Comparison of ENCODE assay signal across 26 mouse cellular contexts in genomic region chr12:83989378-83989777, GRCm38 (mm10). TPM values are rescaled to one million over a fixed set of nuclear protein-coding genes. Genes with fewer than 3 reads are reported as not detected.
DNase-seq lines count a peak whose midpoint lies in the region; ATAC-seq and TF ChIP-seq lines count a peak whose summit lies in the region.
"Had no signal": no experiment of that assay in that cellular context is flagged by ENCODE, and none has a peak within 500 bp of the region (broad histone marks: within the 10 kb centered on the region; RNA-seq: fewer than 3 reads in every experiment).

No protein-coding gene starts in this region.

- TF ChIP-seq EP300 in heart, postnatal 0 days (IDR thresholded peaks at IDR 0.05; ENCODE audit: low read depth) = no peak
- no peak for TF ChIP-seq EP300 in liver, postnatal 0 days (IDR thresholded peaks at IDR 0.05; ENCODE audit: low read depth)

- TF ChIP-seq CTCF in heart, postnatal 0 days (IDR thresholded peaks at IDR 0.05; ENCODE audit: low read depth) = no peak
- peak; percentile 20; the same call in 1 of the 2 replicates for TF ChIP-seq CTCF in liver, postnatal 0 days (IDR thresholded peaks at IDR 0.05; ENCODE audit: low read depth)

- H3K9ac ChIP-seq in heart, postnatal 0 days (replicated peaks; ENCODE audit: low read depth, low read length) = no peak overlapping the region
- H3K9ac ChIP-seq in liver, postnatal 0 days (replicated peaks) = no peak overlapping the region
- H3K9ac ChIP-seq in liver, embryonic 11.5 days (ENCODE audit: low read depth, low read length) = no peak overlapping the region
- H3K9ac ChIP-seq: embryonic facial prominence, embryonic 15.5 days; neural tube, embryonic 12.5 days had no signal

- no peak for ATAC-seq in heart, postnatal 0 days (ENCODE audit: insufficient read depth, low read depth)
- no peak for ATAC-seq in liver, postnatal 0 days
- ATAC-seq in liver, embryonic 11.5 days (replicated peaks; ENCODE audit: low FRiP score) = no peak
- ATAC-seq: CD4-positive, CD25-positive, alpha-beta regulatory T cell, adult 4 months; forebrain, embryonic 16.5 days; hindbrain, postnatal 0 days had no signal

- peaks cover 22% of the 10 kb centered on the region for H3K36me3 ChIP-seq in heart, postnatal 0 days (replicated peaks; ENCODE audit: control insufficient read depth, insufficient read depth, low read length)
- 0 out of 2 replicates have a peak, but pooled peaks cover 4% of the 10 kb centered on the region for H3K36me3 ChIP-seq in liver, postnatal 0 days (replicated peaks; ENCODE audit: insufficient read depth, low read length)
- no peaks in the 10 kb centered on the region for H3K36me3 ChIP-seq in liver, embryonic 11.5 days (ENCODE audit: control insufficient read depth, insufficient read depth, low read length)

- no peaks in the 10 kb centered on the region for H3K9me3 ChIP-seq in heart, postnatal 0 days (replicated peaks; ENCODE audit: control insufficient read depth, low read length)
- no peaks in the 10 kb centered on the region; the same call in 1 of the 2 replicates for H3K9me3 ChIP-seq in liver, postnatal 0 days (ENCODE audit: low read length)
- no peaks in the 10 kb centered on the region for H3K9me3 ChIP-seq in liver, embryonic 11.5 days (ENCODE audit: control insufficient read depth, low read length)
- H3K9me3 ChIP-seq: embryonic facial prominence, embryonic 15.5 days; liver, embryonic 13.5 days; neural tube, embryonic 12.5 days had no signal

- peak overlapping the region; percentile 69; the same call in 1 of the 2 replicates for H3K4me3 ChIP-seq in heart, postnatal 0 days (ENCODE audit: low read depth, low read length)
- no peak overlapping the region for H3K4me3 ChIP-seq in liver, postnatal 0 days (ENCODE audit: low read depth, low read length)
- H3K4me3 ChIP-seq in liver, embryonic 11.5 days (ENCODE audit: low read depth, low read length) = no peak overlapping the region
- H3K4me3 ChIP-seq: neural tube, embryonic 12.5 days had no signal

- DNase-seq in heart, postnatal 0 days (ENCODE audit: low spot score) = no peak
- DNase-seq in heart, adult 9 months (ENCODE audit: low spot score in 2 of 2) = no peak
- no peak for DNase-seq in liver, postnatal 0 days
- no peak for DNase-seq in liver, embryonic 11.5 days (ENCODE audit: low spot score)
- DNase-seq in A20 (ENCODE audit: low read depth, low spot score) = peak; percentile 16
- peak; percentile 30 for DNase-seq in ES-CJ7 (ENCODE audit: low read depth, low spot score)
- no peak for DNase-seq in adrenal gland, postnatal 25 days
- DNase-seq: cerebellum, adult 2 months; cerebellum, postnatal 36 days; heart, postnatal 36 days; kidney, adult 18-20 months; kidney, postnatal 10 days; liver, embryonic 13.5 days; thymus, postnatal 36 days had no signal

- peaks cover 22% of the 10 kb centered on the region for H3K4me1 ChIP-seq in heart, postnatal 0 days (ENCODE audit: control insufficient read depth, insufficient read depth)
- peaks cover 11% of the 10 kb centered on the region for H3K4me1 ChIP-seq in liver, postnatal 0 days (ENCODE audit: insufficient read depth)
- H3K4me1 ChIP-seq in liver, embryonic 11.5 days (replicated peaks; ENCODE audit: control insufficient read depth, insufficient read depth, low read length) = peaks cover 10% of the 10 kb centered on the region; the same call in 1 of the 2 replicates

- H3K27ac ChIP-seq in heart, postnatal 0 days (ENCODE audit: low read depth) = no peak overlapping the region
- no peak overlapping the region for H3K27ac ChIP-seq in liver, postnatal 0 days (ENCODE audit: low read depth)
- H3K27ac ChIP-seq in liver, embryonic 11.5 days (ENCODE audit: low read depth, low read length) = no peak overlapping the region
- H3K27ac ChIP-seq: embryonic facial prominence, embryonic 15.5 days; liver, embryonic 13.5 days; neural tube, embryonic 12.5 days had no signal

- 96% methylated on average over 4 of the region's 4 CpGs for WGBS in heart, postnatal 0 days
- WGBS in liver, postnatal 0 days (ENCODE audit: insufficient replicate concordance) = 85% methylated on average over 4 of the region's 4 CpGs
- 89% methylated on average over 4 of the region's 4 CpGs for WGBS in liver, embryonic 11.5 days

- H3K4me2 ChIP-seq in heart, postnatal 0 days (ENCODE audit: low read depth, low read length) = peak overlapping the region; percentile 75
- H3K4me2 ChIP-seq in liver, postnatal 0 days (ENCODE audit: low read depth, low read length) = no peak overlapping the region
- no peak overlapping the region for H3K4me2 ChIP-seq in liver, embryonic 11.5 days

- H3K27me3 ChIP-seq in heart, postnatal 0 days (ENCODE audit: control insufficient read depth, insufficient read depth, low read length) = no peaks in the 10 kb centered on the region
- H3K27me3 ChIP-seq in liver, postnatal 0 days (ENCODE audit: insufficient read depth, low read length) = no peaks in the 10 kb centered on the region
- H3K27me3 ChIP-seq in liver, embryonic 11.5 days (replicated peaks; ENCODE audit: control insufficient read depth, insufficient read depth, low read length) = no peaks in the 10 kb centered on the region
- H3K27me3 ChIP-seq: embryonic facial prominence, embryonic 15.5 days; liver, embryonic 13.5 days; neural tube, embryonic 12.5 days had no signal

RNA-seq across cellular contexts. Expression of gene Acot2, which starts 1.7 kb away (rescaled TPM):
- total RNA-seq in heart, postnatal 0 days (2014; rRNA removed; ENCODE audit: low replicate concordance) = 158 and 228 TPM in 2 replicates
- polyA plus RNA-seq in heart, postnatal 0 days (2015; fragmentation: Nextera tagmentation; extraction: Ambion mirVana) = 300 and 309 TPM in 2 replicates
- polyA plus RNA-seq in liver, postnatal 0 days (2015; fragmentation: Nextera tagmentation; extraction: Ambion mirVana) = 32.8 and 39.4 TPM in 2 replicates
- 22.5 and 22.6 TPM in 2 replicates for polyA plus RNA-seq in liver, embryonic 11.5 days (2014; fragmentation: Nextera tagmentation; extraction: Ambion mirVana)
- 15.2 and 17.1 TPM in 2 replicates for total RNA-seq in adrenal gland, postnatal 25 days (2021)

RNA-seq across cellular contexts. Expression of gene Heatr4, which starts 4.7 kb away (rescaled TPM):
- total RNA-seq in heart, postnatal 0 days (2014; rRNA removed; ENCODE audit: low replicate concordance) = not detected in 2 replicates
- 0.04 TPM in 1 of 2 replicates, not detected in the other for polyA plus RNA-seq in heart, postnatal 0 days (2015; fragmentation: Nextera tagmentation; extraction: Ambion mirVana)
- not detected in 2 replicates for polyA plus RNA-seq in liver, postnatal 0 days (2015; fragmentation: Nextera tagmentation; extraction: Ambion mirVana)
- not detected in 2 replicates for polyA plus RNA-seq in liver, embryonic 11.5 days (2014; fragmentation: Nextera tagmentation; extraction: Ambion mirVana)
- not detected in 2 replicates for total RNA-seq in adrenal gland, postnatal 25 days (2021)
- total RNA-seq: adrenal gland, adult 18-20 months; heart, postnatal 36 days; left cerebral cortex, adult 8-10 months; megakaryocyte-erythroid progenitor cell, adult 5-6 weeks; monocyte, adult 5-6 weeks had no signal
- polyA plus RNA-seq: CD4-positive, CD25-positive, alpha-beta regulatory T cell, adult 4 months; embryonic facial prominence, embryonic 15.5 days; forebrain, embryonic 16.5 days; gonadal fat pad, adult 2 months; hindbrain, postnatal 0 days; limb, embryonic 11.5 days; liver, embryonic 13.5 days; lung, embryonic 16.5 days; neural tube, embryonic 12.5 days had no signal

RNA-seq across cellular contexts. Expression of gene Acot1, which starts 19.9 kb away (rescaled TPM):
- 71.5 and 122 TPM in 2 replicates for total RNA-seq in heart, postnatal 0 days (2014; rRNA removed; ENCODE audit: low replicate concordance)
- 137 and 142 TPM in 2 replicates for polyA plus RNA-seq in heart, postnatal 0 days (2015; fragmentation: Nextera tagmentation; extraction: Ambion mirVana)
- 87.8 and 106 TPM in 2 replicates for polyA plus RNA-seq in liver, postnatal 0 days (2015; fragmentation: Nextera tagmentation; extraction: Ambion mirVana)
- polyA plus RNA-seq in liver, embryonic 11.5 days (2014; fragmentation: Nextera tagmentation; extraction: Ambion mirVana) = 42.9 and 44.2 TPM in 2 replicates
- 6.3 and 7.7 TPM in 2 replicates for total RNA-seq in adrenal gland, postnatal 25 days (2021)
- total RNA-seq: monocyte, adult 5-6 weeks had no signal
- polyA plus RNA-seq: CD4-positive, CD25-positive, alpha-beta regulatory T cell, adult 4 months had no signal

RNA-seq across cellular contexts. Expression of gene Riox1, which starts 39.0 kb away (rescaled TPM):
- 12.4 and 21.9 TPM in 2 replicates for total RNA-seq in heart, postnatal 0 days (2014; rRNA removed; ENCODE audit: low replicate concordance)
- polyA plus RNA-seq in heart, postnatal 0 days (2015; fragmentation: Nextera tagmentation; extraction: Ambion mirVana) = 4.6 and 5.1 TPM in 2 replicates
- 6.2 and 8.1 TPM in 2 replicates for polyA plus RNA-seq in liver, postnatal 0 days (2015; fragmentation: Nextera tagmentation; extraction: Ambion mirVana)
- polyA plus RNA-seq in liver, embryonic 11.5 days (2014; fragmentation: Nextera tagmentation; extraction: Ambion mirVana) = 24.7 and 25.2 TPM in 2 replicates
- 15.4 and 16.2 TPM in 2 replicates for total RNA-seq in adrenal gland, postnatal 25 days (2021)

RNA-seq across cellular contexts. Expression of gene Acot4, which starts 48.8 kb away (rescaled TPM):
- total RNA-seq in heart, postnatal 0 days (2014; rRNA removed; ENCODE audit: low replicate concordance) = 0.31 and 18.2 TPM in 2 replicates
- polyA plus RNA-seq in heart, postnatal 0 days (2015; fragmentation: Nextera tagmentation; extraction: Ambion mirVana) = 0.55 and 0.60 TPM in 2 replicates
- 29.0 and 35.0 TPM in 2 replicates for polyA plus RNA-seq in liver, postnatal 0 days (2015; fragmentation: Nextera tagmentation; extraction: Ambion mirVana)
- polyA plus RNA-seq in liver, embryonic 11.5 days (2014; fragmentation: Nextera tagmentation; extraction: Ambion mirVana) = 8.4 and 8.5 TPM in 2 replicates
- total RNA-seq in adrenal gland, postnatal 25 days (2021) = 1.5 and 1.7 TPM in 2 replicates
- total RNA-seq: monocyte, adult 5-6 weeks had no signal

Comparison
In these comparisons a context has a peak if more than half of its experiments do, and no peak if none do; other contexts are left out.
1. DNase-seq: peak in A20 (single experiment) and ES-CJ7 (single experiment); none in heart, postnatal 0 days (single experiment), heart, adult 9 months (0 of 2), liver, postnatal 0 days (single experiment), liver, embryonic 11.5 days (single experiment) and adrenal gland, postnatal 25 days (single experiment).